Mouse (Mus musculus) limb, embryonic 14.5 days (tissue): ENCODE data around the gene Coq4. TPM values are rescaled to one million over a fixed set of nuclear protein-coding genes. Genes with fewer than 3 reads are reported as not detected.

Experiments used
- ATAC-seq: fragments of 200-750 bp; cut with Nextera tagmentation; 2 replicates; pipeline ENCODE4 v1.8.0; 2017; ENCODE audit warnings: low read depth, moderate number of reproducible peaks, moderate TSS enrichment; ENCODE audit not compliant: low FRiP score
- DNase-seq: peaks from one replicate; pipeline ENCODE4 v3.0.0-alpha.2; 2015; ENCODE audit warnings: low spot score
- H3K27ac ChIP-seq: fragments of 300-500 bp; sonication (generic); replicated peaks from 2 replicates; pipeline ENCODE4 v1.5.1; 2014; ENCODE audit warnings: low read depth, mild to moderate bottlenecking, low read length, moderate library complexity, mixed read lengths
- H3K27me3 ChIP-seq: fragments of 300-500 bp; sonication (generic); 2 replicates; pipeline ENCODE4 v1.6.1; 2014; ENCODE audit warnings: low read length, mixed read lengths; ENCODE audit not compliant: control insufficient read depth, insufficient read depth
- H3K36me3 ChIP-seq: fragments of 300-500 bp; sonication (generic); 2 replicates; pipeline ENCODE4 v1.6.1; 2014; ENCODE audit warnings: mild to moderate bottlenecking, low read length, moderate library complexity, mixed read lengths; ENCODE audit not compliant: control insufficient read depth, insufficient read depth
- H3K4me1 ChIP-seq: fragments of 300-500 bp; sonication (generic); 2 replicates; pipeline ENCODE4 v1.6.1; 2014; ENCODE audit warnings: antibody characterized with exemption, low read length, mixed read lengths; ENCODE audit not compliant: control insufficient read depth, insufficient read depth
- H3K4me2 ChIP-seq: fragments of 300-500 bp; sonication (generic); replicated peaks from 2 replicates; pipeline ENCODE4 v1.6.1; 2014; ENCODE audit warnings: low read depth, mild to moderate bottlenecking, low read length, moderate library complexity; ENCODE audit not compliant: severe bottlenecking
- H3K4me3 ChIP-seq: fragments of 300-500 bp; sonication (generic); replicated peaks from 2 replicates; pipeline ENCODE4 v1.5.1; 2014; ENCODE audit warnings: low read length
- H3K9ac ChIP-seq: fragments of 300-500 bp; sonication (generic); 2 replicates; pipeline ENCODE4 v1.6.1; 2014; ENCODE audit warnings: mild to moderate bottlenecking, low read depth, low read length, moderate library complexity; ENCODE audit not compliant: severe bottlenecking
- H3K9me3 ChIP-seq: fragments of 300-500 bp; sonication (generic); 2 replicates; pipeline ENCODE4 v1.6.1; 2016; ENCODE audit warnings: low read length; ENCODE audit not compliant: control insufficient read depth
- POLR2A ChIP-seq: fragments of 200-500 bp; IDR thresholded peaks from 2 replicates; pipeline ENCODE4 v1.8.0; 2012; ENCODE audit warnings: inconsistent platforms, mild to moderate bottlenecking, moderate library complexity, borderline replicate concordance; ENCODE audit not compliant: insufficient read depth, insufficient read length; ENCODE audit errors: extremely low read depth
- WGBS: fragments of 180-500 bp; shearing (Covaris S2); extraction: QIAGEN DNeasy Blood & Tissue Kit; methylation state at CpG from one replicate; pipeline ENCODE4 v1.1.7; 2014; 5-methylcytosine and 5-hydroxymethylcytosine counted together
- polyA plus RNA-seq, 2 experiments: library from polyadenylated mRNA; depleted of rRNA in 1 of 2; stranded (reverse) in 1 of 2; unstranded in 1 of 2; fragments of >200 nt; fragmentation: Nextera tagmentation in 1 of 2; extraction: Ambion mirVana in 1 of 2; gene quantifications; 2 replicates each; pipeline versions ENCODE4 v1.2.1 to v1.2.3; 2012 to 2014

Coq4 gene
- polyA plus RNA-seq, 2 experiments: 27.2 to 29.4 TPM

DNA sequence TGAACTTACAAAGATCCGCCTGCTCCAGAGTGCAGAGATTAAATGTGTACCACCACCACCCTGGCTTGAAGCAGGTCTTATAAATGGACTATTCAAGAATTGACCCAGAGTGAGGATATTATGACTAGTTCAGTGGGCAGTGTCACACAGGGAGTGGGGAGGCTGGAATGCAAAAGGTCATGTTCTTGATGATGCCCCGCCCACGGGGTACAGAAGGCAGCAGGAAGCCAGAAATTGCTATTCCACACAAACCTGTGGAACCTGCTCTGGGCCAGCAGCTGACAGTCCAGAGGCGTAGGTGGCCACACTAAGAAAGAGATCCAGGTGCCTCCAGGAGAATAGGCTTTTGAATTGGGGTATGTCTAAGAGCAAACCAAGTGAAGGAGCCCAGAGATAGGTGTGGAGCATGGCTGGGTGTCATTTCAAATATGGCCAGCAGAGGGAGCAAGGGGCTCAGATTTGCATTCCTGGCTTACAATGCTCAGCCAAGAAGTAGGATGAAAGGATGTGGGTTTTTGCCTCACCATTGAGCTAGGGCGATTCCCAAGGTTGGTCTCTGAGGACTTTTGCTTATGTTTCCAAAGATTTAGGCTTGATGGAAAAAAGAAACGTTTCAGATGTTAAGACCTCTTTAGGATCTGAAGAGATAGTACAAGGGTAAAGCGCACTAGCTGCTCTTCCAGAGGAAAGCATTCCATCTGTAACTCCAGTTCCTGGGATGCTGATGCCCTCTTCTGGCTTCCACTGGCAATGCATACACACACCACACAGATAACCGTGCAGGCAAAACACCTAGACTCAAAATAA lies 30.3 kb downstream of the Coq4 start:
- H3K9ac ChIP-seq: no peak overlapping the region
- H3K36me3 ChIP-seq: peaks cover 41% of the 10 kb centered on the region
- H3K4me1 ChIP-seq: peaks cover 10% of the 10 kb centered on the region
- no peak for TF ChIP-seq POLR2A
- no peaks in the 10 kb centered on the region for H3K9me3 ChIP-seq
- DNase-seq (peak; percentile 88), ATAC-seq (peak; percentile 78)
- H3K4me2 ChIP-seq: peak overlapping the region; percentile 24; the same call in 1 of the 2 replicates
- no peaks in the 10 kb centered on the region for H3K27me3 ChIP-seq
- 36% methylated on average over 8 of the region's 8 CpGs for WGBS
- 0 out of 2 replicates have a peak overlapping the region, but pooled peaks have one; percentile 14 for H3K27ac ChIP-seq
- H3K4me3 ChIP-seq: no peak overlapping the region

DNA sequence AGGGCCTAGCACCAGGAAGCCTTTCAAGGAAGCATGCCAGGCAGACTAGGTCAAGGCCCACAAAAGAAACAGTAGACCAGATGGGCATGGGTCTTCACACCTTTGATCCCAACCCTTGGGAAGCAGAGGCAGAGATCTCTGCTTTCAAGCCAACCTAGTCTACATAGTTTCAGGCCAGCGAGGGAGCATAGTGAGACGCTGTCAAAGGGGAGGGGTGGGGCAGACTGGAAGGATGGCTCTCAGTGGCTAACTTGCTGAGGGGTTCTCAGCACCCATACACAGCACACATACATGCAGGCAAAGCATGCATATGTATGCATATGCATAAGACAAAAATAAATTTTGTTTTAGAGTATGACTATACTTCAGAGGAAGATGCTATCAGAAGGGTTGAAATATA lies 32.1 kb downstream of the Coq4 start:
- no peak for TF ChIP-seq POLR2A
- H3K36me3 ChIP-seq: peaks cover 26% of the 10 kb centered on the region
- 0 out of 2 replicates have a peak overlapping the region, but pooled peaks have one; percentile 89 for H3K4me2 ChIP-seq
- H3K4me1 ChIP-seq: peaks cover 10% of the 10 kb centered on the region
- 14% methylated on average over 2 of the region's 2 CpGs for WGBS
- no peak for DNase-seq
- ATAC-seq: no peak
- H3K27ac ChIP-seq: no peak overlapping the region
- H3K9ac ChIP-seq: no peak overlapping the region
- H3K9me3 ChIP-seq: no peaks in the 10 kb centered on the region
- no peaks in the 10 kb centered on the region for H3K27me3 ChIP-seq
- no peak overlapping the region for H3K4me3 ChIP-seq

DNA sequence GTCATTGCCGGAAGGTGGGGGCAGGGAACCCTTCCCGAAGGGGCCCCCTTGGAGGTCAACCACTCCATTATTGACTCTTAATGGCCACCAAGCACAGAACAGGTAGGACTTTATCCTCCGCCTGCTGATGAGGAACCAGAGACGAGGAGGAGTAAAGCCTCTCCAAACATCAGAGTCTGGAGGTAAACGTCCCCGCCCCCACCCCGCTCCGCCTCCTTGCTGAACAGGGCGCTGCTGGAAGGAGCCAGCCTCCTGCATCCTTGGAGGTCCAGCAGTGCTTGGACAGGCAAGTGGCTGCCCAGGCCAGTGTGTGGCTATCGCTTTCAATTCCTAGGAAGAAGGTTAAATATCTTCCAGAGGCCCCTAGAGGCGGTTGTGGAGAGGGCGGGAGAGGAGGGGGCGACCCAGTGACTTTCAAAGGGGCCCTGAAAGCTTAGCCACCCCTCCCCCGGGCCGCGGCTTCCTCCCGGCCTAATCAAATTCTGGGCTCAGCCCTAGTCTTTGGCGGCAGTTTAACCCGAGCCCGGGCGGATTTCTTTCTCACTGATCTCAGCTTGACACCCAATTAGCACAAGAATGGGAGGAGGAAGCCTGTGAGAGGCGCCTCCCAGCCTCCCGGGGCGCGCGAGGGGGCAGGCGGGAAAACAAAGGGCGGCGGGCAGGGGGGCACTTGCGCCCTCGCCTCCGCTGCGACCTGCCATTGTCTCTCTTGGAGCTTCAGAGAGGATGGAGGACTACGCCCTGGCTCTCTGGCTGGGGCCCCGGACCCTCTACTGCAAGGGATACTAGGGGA lies 32.9 kb downstream of the Coq4 start, which contains the start of gene Urm1:
Gene Urm1, plus strand, starts transcription at position 51 of the 793 bp plus-strand sequence.
- Histone ChIP-seq H3K9me3 (no peaks in the 10 kb centered on the region), H3K36me3 (peaks cover 17% of the 10 kb centered on the region), H3K27ac (peak within 1 kb of the TSS; percentile 93), H3K9ac (peak within 1 kb of the TSS; percentile 82), H3K4me2 (peak within 1 kb of the TSS; percentile 89), H3K4me3 (peak within 1 kb of the TSS; percentile 53), H3K27me3 (no peaks in the 10 kb centered on the region), H3K4me1 (peaks cover 10% of the 10 kb centered on the region)
- TF ChIP-seq POLR2A: peak; percentile 90; the same call in 1 of the 2 replicates
- ATAC-seq (peak; percentile 80), DNase-seq (peak; percentile 74)
- WGBS: 2% methylated on average over 33 of the region's 35 CpGs

DNA sequence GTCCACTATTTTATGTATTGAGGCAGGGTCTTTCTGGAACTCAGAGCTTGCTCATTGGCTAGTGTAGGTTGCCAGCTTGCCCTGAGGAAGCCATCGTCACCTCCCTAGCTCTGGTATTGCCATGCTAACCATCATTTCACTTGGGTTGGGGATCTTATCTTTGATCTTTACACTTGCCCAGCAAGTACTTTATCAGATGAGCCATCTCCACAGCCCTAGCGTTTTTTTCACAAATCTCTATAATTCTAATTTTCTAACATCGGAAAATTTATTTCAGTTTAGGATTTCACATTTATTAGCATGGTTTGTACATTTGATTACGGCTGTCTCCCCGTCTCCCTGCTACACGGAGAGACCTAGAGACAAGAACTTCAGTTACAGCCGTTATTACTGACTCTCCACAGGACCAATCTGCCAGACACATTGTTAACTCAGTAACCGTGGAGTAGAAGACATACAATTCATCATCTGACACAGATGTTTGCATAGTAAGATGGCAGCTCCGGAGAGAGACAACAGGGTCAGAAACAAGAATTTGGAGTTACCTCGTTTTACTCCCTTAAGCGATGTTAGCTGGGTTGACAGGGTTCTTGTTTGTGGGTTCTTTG lies 39.1 kb downstream of the Coq4 start:
- WGBS: 9% methylated on average over 11 of the region's 11 CpGs
- no peaks in the 10 kb centered on the region for H3K9me3 ChIP-seq
- peak overlapping the region; percentile 85 for H3K4me3 ChIP-seq
- H3K36me3 ChIP-seq: 0 out of 2 replicates have a peak, but pooled peaks cover 4% of the 10 kb centered on the region
- H3K9ac ChIP-seq: peak overlapping the region; percentile 79
- peaks cover 8% of the 10 kb centered on the region; the same call in 1 of the 2 replicates for H3K4me1 ChIP-seq
- DNase-seq (peak; percentile 16), ATAC-seq (no peak)
- H3K27ac ChIP-seq: peak overlapping the region; percentile 91
- H3K27me3 ChIP-seq: no peaks in the 10 kb centered on the region
- TF ChIP-seq POLR2A: no peak
- H3K4me2 ChIP-seq: peak overlapping the region; percentile 67
